Mouse (Mus musculus) B cell, adult (primary cell): Measurements from ENCODE around the gene Fbxl13. TPM values are rescaled to one million over a fixed set of nuclear protein-coding genes. Genes with fewer than 3 reads are reported as not detected.

Experiments used
- total RNA-seq: library from RNA; stranded (reverse); gene quantifications from 4 replicates; pipeline ENCODE4 v1.2.4, GENCODE M21; 2023; ENCODE audit not compliant: inconsistent age

Fbxl13 gene
- not detected in 4 replicates for total RNA-seq

DNA sequence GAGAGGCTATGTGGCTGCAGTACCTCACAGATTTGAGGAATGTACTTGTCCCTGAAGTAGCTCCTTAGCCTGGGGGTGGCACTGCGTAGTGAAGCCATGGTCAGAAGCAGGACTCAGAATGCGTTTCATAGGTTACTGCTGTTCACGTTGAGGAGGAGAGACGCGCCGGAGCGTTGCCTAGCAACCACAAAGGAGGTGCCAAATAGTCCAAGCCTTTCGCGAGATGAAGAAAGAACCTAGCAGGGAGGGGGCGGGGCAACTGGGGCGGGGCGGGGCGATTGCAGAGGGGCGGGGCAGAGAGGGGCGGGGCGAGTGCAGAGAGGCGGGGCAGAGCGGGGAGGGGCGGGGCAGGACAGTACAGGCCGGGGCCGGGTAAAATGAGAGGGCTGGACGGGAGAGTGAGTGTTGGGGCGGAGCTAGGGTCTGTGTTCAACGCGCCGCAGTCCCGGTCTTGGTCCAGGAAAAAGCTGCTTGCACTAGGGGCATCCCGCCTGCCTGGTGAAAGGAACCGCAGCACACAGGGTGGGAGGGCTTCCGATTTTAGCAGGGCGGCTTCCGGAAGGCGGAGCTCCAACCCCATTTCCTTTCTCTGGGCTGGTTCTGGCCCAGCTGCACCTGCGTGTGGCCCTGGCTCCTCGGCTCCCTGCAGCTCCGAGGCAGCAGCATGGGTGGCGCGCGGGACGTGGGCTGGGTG is at the start of gene Fbxl13, which contains the start of gene Armc10:
TSS of gene Fbxl13 (minus strand) at position 196 of the 694 bp plus-strand sequence.
TSS of gene Armc10 (plus strand) at position 375 of the 694 bp plus-strand sequence.

DNA sequence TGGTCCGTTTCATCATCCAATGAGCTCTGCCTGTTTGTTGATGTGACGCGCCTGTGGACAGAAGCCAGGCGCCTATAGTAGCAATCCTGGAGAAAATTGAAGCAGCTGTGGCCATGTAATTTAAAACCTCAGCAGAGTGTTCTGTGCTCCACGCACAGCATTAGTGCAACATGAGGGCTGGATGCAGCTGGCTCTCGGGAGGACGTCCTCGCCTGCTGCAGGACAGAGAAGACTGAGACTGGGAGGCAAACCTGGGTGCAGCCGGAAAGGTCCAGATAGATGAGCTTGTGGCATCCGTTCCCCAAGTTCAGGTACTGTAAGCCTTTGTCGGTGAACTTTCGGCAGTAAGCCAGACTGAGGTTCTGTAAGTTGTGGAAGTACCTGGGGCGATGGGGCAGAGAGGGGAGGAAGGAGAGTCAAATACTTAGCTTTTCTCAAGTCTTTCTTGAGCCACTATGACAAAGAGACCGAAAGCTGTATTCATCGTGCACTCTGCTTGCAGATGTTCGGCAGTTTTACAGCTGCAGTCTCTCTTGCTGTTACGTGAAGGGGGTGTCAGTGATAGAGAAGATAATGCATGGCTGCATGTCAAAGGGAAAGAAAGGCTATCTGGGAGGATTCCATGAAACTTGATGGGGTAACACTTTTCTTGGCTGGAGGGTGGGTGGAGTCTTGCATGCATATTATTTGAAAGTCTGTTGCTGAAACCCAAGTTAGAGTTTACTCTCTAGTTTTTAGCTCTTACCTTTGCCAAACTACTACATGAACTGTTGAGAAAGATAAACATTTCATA is 101.8 kb downstream of the Fbxl13 start, which contains the start of gene Lrrc17:
TSS of gene Lrrc17 (plus strand) at position 151 of the 793 bp plus-strand sequence.

Other genes with a start within 250 kb of the Fbxl13 start
- not detected in 4 replicates for gene Ccdc146, start 221.0 kb downstream of the Fbxl13 start, total RNA-seq
- 6.5 to 7.8 TPM (median 7.4 TPM) in 4 replicates for gene Fam185a, start 220.7 kb downstream of the Fbxl13 start, total RNA-seq
- gene Lrrc17, start 102.1 kb downstream of the Fbxl13 start, total RNA-seq = not detected in 4 replicates
- 34.4 to 38.9 TPM (median 37.5 TPM) in 4 replicates for gene Armc10, start 179 bp upstream of the Fbxl13 start, total RNA-seq
- 1.3 to 2.0 TPM (median 1.4 TPM) in 4 replicates for gene Napepld, start 55.8 kb upstream of the Fbxl13 start, total RNA-seq
- 91.1 to 98.1 TPM (median 93.0 TPM) in 4 replicates for gene Pmpcb, start 91.5 kb upstream of the Fbxl13 start, total RNA-seq
- 53.1 to 59.8 TPM (median 56.8 TPM) in 4 replicates for gene Dnajc2, start 139.6 kb upstream of the Fbxl13 start, total RNA-seq
- gene Psmc2, start 139.6 kb upstream of the Fbxl13 start, total RNA-seq = 67.9 to 73.4 TPM (median 70.2 TPM) in 4 replicates
- gene Slc26a5, start 220.0 kb upstream of the Fbxl13 start, total RNA-seq = not detected in 4 replicates